Mouse (Mus musculus): ENCODE results near the gene Hipk3.
A peak's percentile ranks its signal among the peaks of the same experiment; 100 is the strongest.

The Hipk3 gene

GRCm38 (mm10) chr2:104493951-104494800, at the start of gene Hipk3:
TSS of gene Hipk3 (minus strand) at chr2:104494446.
- peak; percentile 54 to 67 for DNase-seq (ENCODE audit: low spot score in 2 of 2)

DNA sequence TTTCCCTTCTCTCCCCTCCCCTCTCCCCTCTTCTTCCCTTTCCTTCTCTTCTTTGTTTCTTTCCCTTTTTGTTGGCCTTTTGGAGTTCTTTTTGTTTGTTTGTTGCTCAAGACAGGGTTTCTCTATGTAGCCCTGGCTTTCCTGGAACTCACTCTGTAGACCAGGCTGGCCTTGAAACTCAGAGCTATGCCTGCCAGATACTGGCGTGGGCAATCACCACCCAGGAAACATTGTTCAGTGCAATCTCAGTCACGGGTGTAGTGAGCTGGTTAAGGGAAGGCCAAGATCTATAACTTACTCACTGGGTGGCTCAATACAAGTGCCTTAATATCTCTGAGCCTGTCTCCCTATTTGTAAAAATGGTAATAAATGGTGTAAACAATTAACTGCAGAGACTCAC, 46.0 kb upstream of the Hipk3 start:
- DNase-seq (ENCODE audit: low spot score in 2 of 2), result no peak

DNA sequence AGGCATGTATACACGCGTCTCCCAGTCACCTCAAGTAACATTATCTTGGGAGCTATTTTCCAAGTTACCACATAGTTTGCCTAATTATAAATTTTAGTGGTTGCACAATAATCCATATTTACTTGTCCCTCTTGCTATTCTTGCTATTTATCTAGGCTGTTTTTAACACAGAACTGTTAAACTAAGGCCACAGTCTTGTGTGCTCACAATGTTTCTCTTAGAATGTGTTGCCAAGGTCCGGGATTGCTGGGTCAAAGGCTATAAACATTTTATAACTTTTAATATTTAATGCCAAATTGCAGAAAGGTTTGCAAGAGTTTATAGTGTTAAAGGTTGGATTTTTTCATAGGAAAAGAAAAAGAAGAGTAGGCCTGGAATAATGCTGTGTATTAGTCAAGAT, 40.5 kb upstream of the Hipk3 start:
- no peak for DNase-seq (ENCODE audit: low spot score in 2 of 2)

DNA sequence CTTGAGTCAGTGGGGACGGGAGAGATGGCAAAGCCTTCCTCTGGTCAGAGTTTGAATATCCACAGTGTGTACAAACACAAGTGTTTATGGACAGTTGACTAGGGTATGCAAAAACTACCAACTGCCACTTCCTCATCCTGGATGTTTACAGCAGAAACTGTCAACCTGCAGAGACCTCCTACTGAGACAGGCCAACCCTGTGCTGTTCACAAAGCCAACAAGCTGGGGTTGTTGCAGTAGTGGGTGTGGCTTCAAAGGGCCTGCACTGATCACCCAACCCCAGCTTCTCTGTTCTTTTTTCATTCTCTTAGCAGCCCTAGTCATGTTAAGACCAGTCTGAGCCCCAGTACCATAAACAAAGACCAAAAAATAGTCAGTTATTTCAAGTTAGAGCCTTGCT, 38.3 kb upstream of the Hipk3 start:
- DNase-seq (ENCODE audit: low spot score in 2 of 2), result no peak

- DNase-seq (ENCODE audit: low spot score in 2 of 2), result no peak
Measured at GRCm38 (mm10) chr2:104526559-104526958, 32.3 kb upstream of the Hipk3 start.

- DNase-seq (ENCODE audit: low spot score in 2 of 2), result no peak
Measured at GRCm38 (mm10) chr2:104525506-104525905, 31.3 kb upstream of the Hipk3 start.

- DNase-seq (ENCODE audit: low spot score in 2 of 2), result no peak
Measured at GRCm38 (mm10) chr2:104511622-104512021, 17.4 kb upstream of the Hipk3 start.

DNA sequence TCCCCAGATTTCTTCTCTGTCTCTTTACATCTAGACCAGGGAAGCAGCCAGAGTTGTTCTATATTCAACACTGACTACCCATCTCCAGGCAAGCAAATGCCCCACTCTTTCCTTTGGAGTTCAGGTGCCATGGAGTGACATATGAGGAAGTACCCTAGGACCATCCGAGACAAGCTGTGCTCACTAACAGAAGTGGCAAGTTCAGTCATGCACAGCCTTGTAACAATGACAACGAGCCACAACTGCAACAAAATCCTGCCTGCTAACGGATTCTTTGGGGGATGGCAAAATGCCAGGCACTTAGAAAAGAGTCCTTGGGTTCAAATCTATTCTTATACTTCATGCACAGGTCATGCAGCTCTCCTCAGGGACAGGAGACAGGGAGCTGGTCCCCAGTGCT, 8.1 kb upstream of the Hipk3 start:
- DNase-seq (ENCODE audit: low spot score in 2 of 2), result no peak

DNA sequence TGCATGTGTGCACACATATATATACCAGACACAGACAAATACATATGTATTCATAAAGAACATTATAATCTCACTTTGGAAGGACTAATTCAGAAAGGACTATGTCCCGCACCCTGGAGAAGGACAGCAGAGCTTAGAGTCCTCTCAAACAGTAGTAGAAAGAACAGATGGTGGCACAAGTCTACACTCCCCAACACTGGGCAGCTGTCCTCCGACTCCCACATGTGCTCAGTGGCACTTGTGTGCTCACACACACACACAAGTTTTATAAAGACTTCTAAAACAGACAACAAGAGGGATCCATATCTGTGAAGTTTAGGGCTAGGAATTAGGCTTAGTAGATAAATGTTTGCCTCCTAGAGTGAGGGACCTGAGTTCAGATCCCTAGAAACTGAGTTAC, 6.8 kb upstream of the Hipk3 start:
- DNase-seq (ENCODE audit: low spot score in 2 of 2), result no peak

DNA sequence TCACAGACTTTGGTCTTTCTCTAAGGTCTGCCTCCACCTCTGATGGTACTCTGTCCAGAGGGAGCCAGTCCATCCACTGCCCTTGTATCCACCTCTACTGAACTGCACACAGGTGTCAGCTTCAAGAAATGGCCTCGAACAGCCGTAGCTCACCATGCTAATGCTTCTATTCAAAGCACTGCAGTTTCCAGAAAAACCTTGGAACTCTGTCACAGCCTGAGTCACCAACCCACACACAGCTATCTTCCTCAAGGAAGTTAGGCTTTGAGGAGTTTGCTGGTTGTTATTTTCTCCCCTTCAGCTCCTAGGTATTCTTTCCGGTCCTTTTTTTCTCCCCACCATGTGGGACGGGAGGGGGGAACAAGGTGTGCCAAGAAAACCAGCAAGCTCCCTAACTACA, 3.5 kb upstream of the Hipk3 start:
- DNase-seq (ENCODE audit: low spot score in 2 of 2), result peak in 1 of 2 experiments; percentile 25

- DNase-seq (ENCODE audit: low spot score in 2 of 2), result no peak
Measured at GRCm38 (mm10) chr2:104497231-104497630, 3.0 kb upstream of the Hipk3 start.

DNA sequence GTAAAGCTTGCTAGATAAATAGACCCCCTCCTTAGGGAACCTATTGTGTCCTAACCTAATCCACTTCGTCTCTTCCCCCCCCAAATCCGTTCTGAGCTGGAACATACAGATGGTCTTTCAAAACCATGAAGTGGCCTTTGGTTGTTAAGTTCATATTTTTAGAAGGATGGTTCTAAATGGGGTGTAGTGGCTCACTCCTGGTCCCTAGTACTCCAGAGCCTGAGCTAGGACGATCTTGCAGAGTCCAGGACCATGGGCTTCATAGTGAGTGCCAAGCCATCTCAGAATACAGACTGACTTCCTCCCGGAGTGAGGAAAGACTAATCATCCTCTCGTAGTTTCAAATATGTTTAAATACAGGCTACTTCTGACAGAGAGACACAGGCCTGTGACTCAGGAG, 2.0 kb upstream of the Hipk3 start:
- no peak for DNase-seq (ENCODE audit: low spot score in 2 of 2)

DNA sequence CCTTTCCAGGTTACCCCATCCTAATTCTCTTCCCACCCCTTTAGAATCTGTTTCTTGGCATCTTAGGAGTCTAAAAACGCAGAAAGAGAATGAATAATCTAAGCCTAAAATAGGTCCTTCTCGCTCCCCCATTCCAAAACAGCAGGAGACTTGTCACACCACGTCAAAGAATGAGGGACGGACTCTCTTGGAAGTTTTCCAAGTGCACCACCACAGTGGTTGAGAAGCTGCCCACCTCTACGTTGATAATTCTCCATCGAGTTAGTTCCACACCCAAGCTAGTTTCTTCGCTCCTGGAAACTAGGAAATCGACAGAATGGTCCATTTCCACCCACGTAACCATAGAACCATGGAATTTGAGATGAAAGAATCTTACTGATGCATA, 547 bp upstream of the Hipk3 start:
- DNase-seq (ENCODE audit: low spot score in 2 of 2), result peak in 1 of 2 experiments; percentile 46

GRCm38 (mm10) chr2:104493021-104493950, 960 bp downstream of the Hipk3 start:
- DNase-seq (ENCODE audit: low spot score in 2 of 2), result peak; percentile 67 to 69

GRCm38 (mm10) chr2:104491221-104491795, 2.9 kb downstream of the Hipk3 start:
- no peak for DNase-seq (ENCODE audit: low spot score in 2 of 2)

DNA sequence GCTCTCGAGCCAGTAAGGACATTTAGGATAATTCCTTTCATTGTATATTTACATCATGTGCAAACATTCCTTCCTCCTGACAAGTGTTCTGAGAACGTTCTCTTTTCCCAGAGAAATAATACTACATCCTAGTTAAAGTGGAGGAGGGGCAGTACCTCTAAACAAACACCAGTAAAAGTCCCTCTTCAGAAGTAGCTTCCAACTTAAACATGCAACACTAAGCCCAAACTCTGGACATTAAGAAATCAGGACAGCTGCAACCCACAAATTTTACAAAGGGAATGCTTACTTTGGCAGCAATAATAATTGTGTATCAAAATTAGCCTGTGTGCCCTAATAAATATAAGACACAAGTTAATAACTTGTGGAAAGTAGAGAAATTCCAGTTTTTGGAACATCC, 3.5 kb downstream of the Hipk3 start:
- no peak for DNase-seq (ENCODE audit: low spot score in 2 of 2)

GRCm38 (mm10) chr2:104489851-104490250, 4.4 kb downstream of the Hipk3 start:
- no peak for DNase-seq (ENCODE audit: low spot score in 2 of 2)

DNA sequence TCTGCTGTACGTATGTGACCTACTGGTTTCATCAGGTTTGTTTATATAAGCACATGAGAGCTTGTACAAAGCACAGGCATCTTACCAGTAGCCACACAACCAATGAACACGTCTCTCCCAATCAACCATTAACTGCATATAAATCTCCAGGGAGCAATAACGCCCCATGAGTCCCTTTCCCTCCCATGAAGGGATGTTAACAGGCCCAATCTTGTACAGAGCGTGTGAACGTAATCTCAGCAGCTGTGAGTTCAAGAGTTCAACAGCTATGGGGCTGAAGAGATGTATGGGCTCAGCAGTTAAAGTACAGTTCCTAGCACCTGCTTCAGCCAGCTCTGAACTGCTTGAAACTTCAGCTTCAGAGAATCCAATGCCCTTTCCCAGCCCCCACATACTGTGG, 9.8 kb downstream of the Hipk3 start:
- DNase-seq (ENCODE audit: low spot score in 2 of 2), result no peak

DNA sequence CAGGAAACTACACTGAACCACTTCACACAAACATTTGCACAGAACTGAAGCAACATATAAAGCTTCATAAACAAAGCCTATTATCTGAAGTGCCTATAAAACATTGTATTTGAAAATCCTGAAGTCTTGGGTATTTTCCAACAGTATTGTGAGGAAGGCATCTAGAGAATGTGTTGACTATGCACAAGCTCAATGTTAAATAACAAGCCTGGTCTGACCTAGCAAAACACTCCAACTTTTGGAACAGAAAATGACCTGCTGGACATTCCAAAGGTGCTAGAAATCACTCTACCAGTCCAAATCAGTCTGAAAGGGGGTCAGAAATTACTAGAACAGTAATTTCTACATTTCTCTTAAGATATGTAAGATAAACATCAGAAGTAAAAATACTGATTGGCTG, 12.1 kb downstream of the Hipk3 start:
- DNase-seq (ENCODE audit: low spot score in 2 of 2), result no peak

DNA sequence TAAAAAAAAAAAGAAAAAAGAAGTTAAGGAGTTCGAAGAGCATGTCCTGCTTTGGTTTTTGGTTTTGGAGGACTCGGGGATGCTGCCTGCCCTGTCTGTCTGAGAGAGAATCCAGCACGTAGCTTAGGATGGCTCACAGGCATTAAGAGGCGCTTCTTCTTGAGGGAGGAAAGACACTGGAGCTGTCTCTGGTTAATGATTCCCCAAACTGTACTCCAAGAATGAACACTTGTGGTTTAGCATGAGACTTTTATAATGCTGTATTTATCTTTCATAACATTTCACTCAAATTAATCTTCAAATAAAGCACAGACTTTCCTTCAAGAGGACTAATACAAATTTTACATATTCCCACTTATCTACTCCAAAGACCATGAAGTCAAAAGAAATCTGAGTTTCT, 15.2 kb downstream of the Hipk3 start:
- DNase-seq (ENCODE audit: low spot score in 2 of 2), result no peak

GRCm38 (mm10) chr2:104477398-104478015, 16.7 kb downstream of the Hipk3 start:
- DNase-seq (ENCODE audit: low spot score in 2 of 2), result no peak

GRCm38 (mm10) chr2:104472056-104472455, 22.2 kb downstream of the Hipk3 start:
- no peak for DNase-seq (ENCODE audit: low spot score in 2 of 2)

Data from frontal cortex, postnatal 25 days (tissue).